Mouse (Mus musculus): ENCODE measurements around the gene Ap3d1.

Ap3d1 gene

GRCm38 (mm10) chr10:80703643-80704042, 38.4 kb downstream of the Ap3d1 start:
- no peak for DNase-seq (ENCODE audit: low read depth, low spot score)

GRCm38 (mm10) chr10:80702536-80703390, 39.3 kb downstream of the Ap3d1 start:
- DNase-seq (ENCODE audit: low read depth, low spot score) = peak; percentile 66

GRCm38 (mm10) chr10:80701721-80702535, 40.1 kb downstream of the Ap3d1 start, which contains the start of the genes Mob3a and Izumo4:
TSS of gene Mob3a (minus strand) at chr10:80701977.
TSS of gene Izumo4 (plus strand) at chr10:80702184.
- peak; percentile 98 for DNase-seq (ENCODE audit: low read depth, low spot score)

- no peak for DNase-seq (ENCODE audit: low read depth, low spot score)
These were observed 41.3 kb downstream of the Ap3d1 start for GRCm38 (mm10) chr10:80700732-80701131.

GRCm38 (mm10) chr10:80700038-80700504, 42.0 kb downstream of the Ap3d1 start:
- no peak for DNase-seq (ENCODE audit: low read depth, low spot score)

- no peak for DNase-seq (ENCODE audit: low read depth, low spot score)
These were observed 43.5 kb downstream of the Ap3d1 start for GRCm38 (mm10) chr10:80698605-80699004.

- no peak for DNase-seq (ENCODE audit: low read depth, low spot score)
These were observed 44.3 kb downstream of the Ap3d1 start for GRCm38 (mm10) chr10:80697812-80698211.

GRCm38 (mm10) chr10:80697393-80697787, 44.7 kb downstream of the Ap3d1 start:
- DNase-seq (ENCODE audit: low read depth, low spot score) = no peak

- DNase-seq (ENCODE audit: low read depth, low spot score) = no peak
These were observed 45.3 kb downstream of the Ap3d1 start for GRCm38 (mm10) chr10:80696502-80697392.

GRCm38 (mm10) chr10:80695801-80696501, 46.1 kb downstream of the Ap3d1 start:
- no peak for DNase-seq (ENCODE audit: low read depth, low spot score)

- DNase-seq (ENCODE audit: low read depth, low spot score) = no peak
These were observed 46.9 kb downstream of the Ap3d1 start for GRCm38 (mm10) chr10:80695186-80695585.

GRCm38 (mm10) chr10:80694159-80694938, 47.7 kb downstream of the Ap3d1 start:
- DNase-seq (ENCODE audit: low read depth, low spot score) = no peak

GRCm38 (mm10) chr10:80693401-80694045, 48.5 kb downstream of the Ap3d1 start:
- DNase-seq (ENCODE audit: low read depth, low spot score) = no peak

GRCm38 (mm10) chr10:80692249-80693165, 49.6 kb downstream of the Ap3d1 start:
- DNase-seq (ENCODE audit: low read depth, low spot score) = no peak

- DNase-seq (ENCODE audit: low read depth, low spot score) = no peak
These were observed 54.2 kb downstream of the Ap3d1 start for GRCm38 (mm10) chr10:80687850-80688249.

- DNase-seq (ENCODE audit: low read depth, low spot score) = no peak
These were observed 55.4 kb downstream of the Ap3d1 start for GRCm38 (mm10) chr10:80686617-80687016.

- no peak for DNase-seq (ENCODE audit: low read depth, low spot score)
These were observed 57.1 kb downstream of the Ap3d1 start for GRCm38 (mm10) chr10:80684984-80685383.

GRCm38 (mm10) chr10:80684214-80684613, 57.9 kb downstream of the Ap3d1 start:
- no peak for DNase-seq (ENCODE audit: low read depth, low spot score)
